Mouse (Mus musculus): Measurements from ENCODE around the gene Txnip.
A peak's percentile ranks its signal among the peaks of the same experiment; 100 is the strongest.
"Not testable (repeated sequence)": the region's sequence is repeated elsewhere in the genome, so short reads cannot be mapped to it uniquely, and the experiment has no call there.

Gene Txnip

DNA sequence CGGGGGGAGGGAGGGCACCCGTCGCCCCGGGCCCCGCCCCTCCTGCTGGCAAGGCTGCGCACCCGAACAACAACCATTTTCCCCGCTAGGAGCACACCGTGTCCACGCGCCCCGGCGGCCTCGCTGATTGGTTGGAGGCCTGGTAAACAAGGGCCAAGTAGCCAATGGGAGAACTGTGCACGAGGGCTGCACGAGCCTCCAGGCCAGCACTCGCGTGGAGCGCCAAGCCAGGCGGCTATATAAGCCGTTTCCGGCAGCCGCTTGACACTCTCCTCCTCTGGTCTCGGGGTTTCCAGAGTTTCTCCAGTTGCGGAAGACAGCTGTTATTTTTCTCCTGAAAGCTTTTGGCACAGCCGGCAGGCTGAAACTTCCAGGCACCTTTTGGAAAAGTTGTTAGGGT, at the start of gene Txnip:
Gene Txnip, plus strand, starts transcription at position 264 of the 400 bp plus-strand sequence.
- peak; percentile 100 for DNase-seq

DNA sequence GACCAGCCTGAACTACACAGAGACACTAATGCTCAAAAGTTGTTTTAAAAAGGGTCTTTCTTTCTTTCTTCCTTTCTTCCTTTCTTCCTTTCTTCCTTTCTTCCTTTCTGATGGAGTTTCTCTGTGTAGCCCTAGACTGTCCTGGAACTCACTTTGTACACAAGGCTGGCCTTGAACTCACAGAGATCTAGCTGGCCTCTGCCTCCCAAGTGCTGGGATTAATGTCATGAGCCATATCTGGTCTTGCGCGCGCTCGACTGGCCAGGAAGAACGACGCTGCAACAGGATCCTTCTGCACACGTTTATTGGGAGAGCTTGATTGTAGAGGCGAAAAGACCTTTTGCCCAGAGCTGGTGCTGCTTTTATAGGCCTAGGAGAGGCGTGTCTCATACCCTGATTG, 49.8 kb upstream of the Txnip start:
- not testable (repeated sequence) for DNase-seq

DNA sequence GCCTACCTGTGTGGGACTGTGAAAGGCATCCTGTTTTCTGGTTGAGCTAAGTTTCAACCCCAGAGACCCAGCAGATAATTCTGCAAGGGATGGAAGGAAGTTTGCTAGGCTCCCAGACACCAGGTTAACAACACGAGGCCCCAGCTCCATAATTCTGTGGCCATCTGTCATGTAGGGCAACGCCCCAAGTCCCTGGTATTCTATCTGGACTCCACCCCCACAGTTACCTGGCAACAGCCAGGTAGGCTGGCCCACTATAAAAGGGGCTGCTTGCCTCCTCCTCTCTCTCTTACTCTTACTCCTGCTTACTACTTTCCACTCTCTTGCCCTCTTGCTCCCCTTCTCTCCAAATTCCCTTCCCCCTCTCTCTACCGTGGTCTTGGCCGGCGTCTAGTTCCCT, 37.6 kb upstream of the Txnip start:
- no peak for DNase-seq

DNA sequence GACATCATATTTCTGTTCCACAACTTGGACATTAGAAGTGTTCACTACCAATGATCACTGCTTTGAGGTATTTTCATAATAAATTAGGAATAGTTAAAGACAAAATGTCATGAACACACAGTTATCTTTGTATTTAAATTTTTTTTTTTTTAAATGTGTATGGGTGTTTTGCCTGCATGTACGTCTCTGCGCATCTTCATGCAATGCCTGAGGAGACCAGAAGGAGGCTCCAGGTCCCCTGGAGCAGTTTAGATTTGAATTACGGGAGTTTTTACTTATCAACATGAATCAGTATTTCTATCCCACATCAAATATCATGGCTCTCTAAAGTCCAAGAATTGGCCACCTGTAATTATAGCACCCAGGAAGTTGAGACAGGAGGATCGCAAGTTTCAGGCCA, 35.6 kb upstream of the Txnip start:
- DNase-seq, result no peak

DNA sequence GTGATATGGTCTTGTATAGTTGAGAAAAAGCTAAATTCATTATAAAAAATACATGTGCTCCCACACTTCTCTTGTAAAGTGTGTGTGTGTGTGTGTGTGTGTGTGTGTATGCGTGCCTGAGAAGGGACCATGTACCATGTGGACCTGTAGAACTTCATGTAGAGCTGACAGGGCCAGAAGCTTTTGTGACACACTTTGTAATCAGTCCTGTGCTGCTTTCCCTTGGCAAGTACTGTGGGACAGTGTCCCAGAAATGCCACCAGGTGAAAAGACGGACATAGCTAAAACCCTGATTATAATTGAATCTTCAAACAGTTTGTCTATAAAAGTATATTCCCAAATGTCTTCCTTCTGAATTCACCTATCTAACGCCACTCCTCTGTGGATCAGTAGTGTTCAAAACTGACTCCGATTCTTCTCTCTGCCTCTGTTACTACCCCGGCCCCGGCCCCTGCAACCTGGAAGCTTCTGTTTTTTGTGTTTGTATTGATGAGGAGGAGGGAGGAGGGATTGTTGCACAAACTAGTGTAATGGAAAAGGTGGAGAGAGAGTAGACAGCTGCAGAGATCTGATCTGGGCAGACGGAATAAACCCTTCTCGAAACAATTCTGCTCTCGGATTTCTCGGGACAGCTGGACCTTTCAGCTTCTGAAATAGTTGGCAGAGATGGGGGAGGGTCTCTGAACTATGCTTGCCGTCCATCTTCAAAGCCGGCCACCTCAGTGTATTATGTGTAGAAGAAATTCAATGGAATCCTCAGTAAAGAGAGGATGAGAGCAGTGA, 33.5 kb upstream of the Txnip start:
- DNase-seq, result no peak

DNA sequence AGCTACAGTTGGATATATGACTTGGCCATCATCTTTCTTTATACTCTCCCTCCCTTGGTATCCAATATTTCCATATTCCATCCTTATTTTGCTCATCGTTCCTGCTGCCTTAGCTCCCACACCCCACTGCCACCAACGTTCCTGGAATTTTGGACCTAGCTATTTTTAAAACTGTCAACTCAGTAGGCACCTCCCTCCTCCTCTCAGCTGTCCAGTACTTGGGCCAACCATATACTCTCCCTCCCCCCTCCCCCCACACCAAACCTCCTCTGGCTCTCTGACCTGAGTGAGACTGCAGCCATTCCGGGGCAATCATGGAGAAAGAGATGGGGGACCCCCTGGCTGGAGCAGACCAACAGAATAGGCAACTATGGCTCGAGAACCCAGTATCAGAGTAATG, 32.8 kb upstream of the Txnip start, which contains the start of gene Hfe2:
Gene Hfe2, plus strand, starts transcription at position 259 of the 400 bp plus-strand sequence.
- DNase-seq, result no peak

DNA sequence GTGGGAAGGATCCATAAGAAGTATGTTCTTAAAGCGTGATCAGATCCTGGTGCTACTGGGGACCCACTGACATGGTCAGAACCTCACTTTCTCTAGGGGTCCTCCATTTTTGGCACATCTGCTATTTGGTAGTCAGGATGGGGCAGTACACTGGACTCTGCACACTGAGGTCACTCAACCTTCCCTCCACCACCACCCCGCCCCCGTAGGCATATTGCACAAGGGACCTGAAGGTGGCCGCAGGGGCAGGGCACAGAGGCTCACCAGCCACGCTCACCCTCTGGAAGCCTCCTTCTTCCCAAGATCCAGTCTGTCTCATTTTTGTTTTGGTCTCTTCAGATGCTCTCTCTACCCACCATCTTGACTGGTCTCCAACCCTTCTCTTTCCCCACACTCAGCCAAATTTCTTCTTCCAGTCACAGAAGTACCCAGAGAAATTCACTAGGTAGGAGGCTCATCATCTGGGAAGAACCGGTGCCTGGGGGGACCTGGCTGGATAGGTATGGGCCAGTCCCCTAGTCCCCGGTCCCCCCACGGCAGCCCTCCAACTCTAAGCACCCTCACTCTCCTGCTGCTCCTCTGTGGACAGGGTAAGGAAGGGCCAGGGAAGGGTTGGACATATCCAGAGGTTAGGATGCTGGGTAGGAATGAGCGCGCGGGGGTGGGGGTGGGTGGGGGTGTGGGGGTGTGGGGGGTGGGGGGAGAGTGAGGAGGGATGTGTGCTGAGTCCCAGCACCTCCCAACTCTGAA, 31.6 kb upstream of the Txnip start:
- no peak for DNase-seq

DNA sequence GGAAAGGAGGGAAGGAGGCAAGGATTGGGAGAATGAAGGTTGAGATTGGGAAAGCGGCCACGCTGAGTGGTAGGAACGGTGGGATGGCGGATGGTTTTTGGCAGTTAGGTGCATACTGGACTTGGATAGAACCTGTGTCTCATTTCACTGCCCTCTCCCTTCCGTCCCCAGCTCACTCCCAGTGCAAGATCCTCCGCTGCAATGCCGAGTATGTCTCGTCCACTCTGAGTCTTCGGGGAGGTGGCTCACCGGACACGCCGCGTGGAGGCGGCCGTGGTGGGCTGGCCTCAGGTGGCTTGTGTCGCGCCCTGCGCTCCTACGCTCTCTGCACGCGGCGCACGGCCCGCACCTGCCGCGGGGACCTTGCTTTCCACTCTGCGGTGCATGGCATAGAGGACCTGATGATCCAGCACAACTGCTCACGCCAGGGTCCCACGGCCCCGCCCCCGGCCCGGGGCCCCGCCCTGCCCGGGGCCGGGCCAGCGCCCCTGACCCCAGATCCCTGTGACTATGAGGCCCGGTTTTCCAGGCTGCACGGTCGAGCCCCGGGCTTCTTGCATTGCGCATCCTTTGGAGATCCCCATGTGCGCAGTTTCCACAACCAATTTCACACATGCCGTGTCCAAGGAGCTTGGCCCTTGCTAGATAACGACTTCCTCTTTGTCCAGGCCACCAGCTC, 30.8 kb upstream of the Txnip start:
- no peak for DNase-seq

DNA sequence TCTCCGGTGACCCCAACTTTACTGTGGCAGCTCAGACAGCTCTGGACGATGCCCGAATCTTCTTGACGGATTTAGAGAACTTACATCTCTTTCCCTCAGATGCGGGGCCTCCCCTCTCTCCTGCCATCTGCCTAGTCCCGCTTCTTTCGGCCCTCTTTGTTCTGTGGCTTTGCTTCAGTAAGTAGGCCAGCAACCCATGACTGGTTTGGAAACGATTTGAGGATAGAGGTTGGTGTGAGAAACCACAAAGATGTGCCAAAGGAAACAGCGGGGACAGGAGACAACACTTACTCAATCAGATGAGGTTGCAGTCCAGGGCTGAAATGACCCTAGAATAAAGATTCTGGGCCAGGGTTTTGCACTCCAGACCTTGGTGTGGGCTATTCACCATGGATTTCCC, 29.3 kb upstream of the Txnip start:
- DNase-seq, result no peak

DNA sequence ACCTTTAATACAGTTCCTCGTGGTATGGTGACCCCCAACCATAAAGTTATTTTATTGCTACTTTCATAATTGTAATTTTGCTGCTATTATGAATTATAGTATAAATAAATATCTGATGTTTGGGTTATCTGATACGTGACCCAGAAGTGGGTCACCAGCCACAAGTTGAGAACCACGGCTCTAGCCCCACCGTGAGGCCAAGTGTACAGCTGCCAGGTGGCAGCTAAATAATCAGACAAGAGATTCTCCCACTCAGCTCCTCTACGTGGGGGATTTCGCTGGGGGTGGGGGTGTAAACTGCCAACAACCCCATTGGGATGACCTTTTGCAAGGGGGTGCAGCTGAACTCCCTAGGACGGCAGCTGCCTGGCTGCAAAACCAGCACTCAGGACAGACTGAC, 25.7 kb upstream of the Txnip start:
- no peak for DNase-seq

DNA sequence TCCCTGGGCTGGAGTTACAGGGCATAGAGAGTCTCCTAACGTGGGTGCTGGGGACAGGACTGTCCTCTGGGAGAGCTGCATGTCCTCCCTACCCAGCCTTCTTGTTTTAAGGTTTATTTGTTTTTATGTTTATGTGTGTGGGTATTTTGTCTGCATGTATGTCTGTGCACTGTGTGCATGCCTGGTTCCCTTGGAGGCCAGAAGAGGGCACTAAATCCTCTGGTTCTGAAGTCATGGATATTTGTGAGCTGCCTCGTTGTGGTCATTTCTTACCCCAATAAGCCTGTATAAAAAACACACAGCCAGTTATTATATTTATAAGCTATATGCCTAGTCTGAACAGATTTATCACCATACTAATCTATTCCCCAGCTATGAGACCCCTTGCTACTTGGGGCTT, 23.5 kb upstream of the Txnip start:
- no peak for DNase-seq

DNA sequence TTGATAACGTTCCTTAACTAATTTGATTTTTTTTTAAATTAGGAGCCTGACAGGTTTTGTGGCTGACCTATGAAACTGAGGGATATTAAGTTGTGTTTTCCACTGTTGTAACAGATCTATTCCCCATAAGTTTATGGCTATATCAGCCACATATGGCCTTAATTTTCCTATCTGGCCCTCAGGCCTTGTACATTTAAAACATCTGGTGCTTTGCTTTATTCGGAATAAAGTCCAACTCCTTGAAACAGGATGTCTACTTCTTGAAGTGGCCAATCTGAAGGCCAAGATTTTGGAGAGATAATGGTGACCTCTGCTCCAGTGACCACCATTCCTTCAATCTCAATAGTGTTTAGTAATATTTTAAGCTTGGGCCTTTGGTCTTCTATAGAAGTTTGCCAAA, 18.4 kb upstream of the Txnip start:
- no peak for DNase-seq

DNA sequence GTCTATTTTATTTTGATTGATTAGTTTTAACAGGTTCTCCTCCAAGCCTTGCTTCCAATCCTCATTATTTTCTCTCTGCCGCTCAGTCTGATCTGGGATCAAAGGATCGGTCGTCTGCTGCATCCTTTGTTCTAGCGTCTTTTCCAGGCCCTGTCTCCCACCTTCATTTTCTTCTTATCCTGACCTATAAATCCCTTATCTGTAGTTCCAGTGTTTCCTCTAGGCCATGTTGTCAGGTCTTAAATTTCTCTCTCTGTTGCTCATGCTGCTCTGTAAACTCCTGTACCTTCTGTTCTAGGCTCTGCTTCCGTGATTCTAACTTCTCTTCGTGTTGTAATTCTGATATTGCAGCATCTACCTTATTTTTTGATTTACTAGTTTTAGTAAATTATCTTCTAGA, 17.0 kb upstream of the Txnip start:
- DNase-seq, result no peak

DNA sequence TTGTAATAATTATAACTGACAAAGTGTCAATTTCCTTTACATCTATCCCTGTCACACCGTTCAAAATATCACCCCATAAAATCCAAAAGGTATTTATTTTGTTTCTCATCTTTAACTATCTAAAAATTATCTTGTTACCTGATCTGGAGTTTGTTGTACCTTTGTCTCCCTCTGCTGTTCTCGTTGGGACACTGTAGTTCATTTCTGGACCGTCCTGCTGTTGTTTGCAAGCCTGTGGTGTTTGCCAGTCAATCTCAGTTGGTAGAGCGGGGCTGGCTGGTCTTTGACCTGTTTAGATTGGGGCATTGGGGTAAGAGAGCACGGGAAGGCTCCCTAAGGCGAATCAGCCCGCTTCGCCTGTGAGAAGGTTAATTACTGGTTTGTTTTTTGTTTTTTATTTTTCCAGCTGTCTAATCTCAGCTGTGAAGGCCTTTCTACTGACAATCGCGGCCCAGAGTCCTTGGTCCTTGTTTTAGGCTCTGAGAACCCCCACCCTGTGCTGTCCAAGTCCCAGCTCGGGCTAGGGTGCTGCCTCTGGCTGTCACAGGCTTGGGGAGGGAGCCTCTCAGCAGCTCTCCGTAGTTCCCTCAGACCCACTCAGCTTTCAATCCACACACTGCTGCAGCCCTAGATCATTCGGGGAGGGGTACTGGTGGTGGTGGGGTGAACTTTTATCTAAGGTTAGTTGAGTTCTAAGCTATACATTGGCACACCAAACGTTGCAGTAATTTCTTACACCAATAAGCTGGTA, 16.3 kb upstream of the Txnip start:
- no peak for DNase-seq

DNA sequence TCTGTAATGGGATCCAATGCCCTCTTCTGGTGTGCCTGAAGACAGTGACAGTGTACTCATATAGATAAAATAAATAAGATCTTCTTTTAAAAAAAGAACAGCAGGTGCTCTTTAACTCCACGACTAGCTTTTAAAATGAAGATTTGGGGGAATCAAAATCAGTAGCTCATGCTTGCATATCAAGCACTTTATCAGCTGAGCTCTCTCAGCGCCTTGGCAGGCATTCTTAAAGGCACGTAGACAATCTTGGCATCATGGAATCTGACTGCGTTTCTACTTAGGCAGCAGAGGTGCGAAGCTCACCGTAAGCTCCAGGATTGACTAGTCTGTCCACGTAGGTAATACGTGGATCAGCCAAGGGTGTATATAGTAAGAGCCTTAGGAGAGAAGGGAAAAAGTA, 15.2 kb upstream of the Txnip start:
- no peak for DNase-seq

DNA sequence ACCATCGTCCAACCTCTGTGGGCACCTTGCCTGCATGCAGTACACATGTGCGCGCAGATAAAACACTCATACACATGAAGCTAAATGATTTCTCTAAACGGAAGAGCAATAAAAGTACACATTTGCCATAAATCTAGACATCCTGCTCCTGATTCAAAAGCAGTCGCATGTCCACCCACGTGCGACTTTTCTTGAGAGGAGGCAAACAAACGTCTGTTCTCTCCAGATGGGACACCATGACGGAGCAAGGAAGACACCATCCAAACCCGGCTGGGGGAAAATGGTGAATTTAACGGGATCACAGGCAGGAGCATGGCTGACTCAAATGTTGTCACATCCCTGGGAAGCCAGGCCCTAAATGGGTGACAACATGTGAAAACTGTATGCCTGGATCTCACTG, 14.4 kb upstream of the Txnip start:
- DNase-seq, result no peak

DNA sequence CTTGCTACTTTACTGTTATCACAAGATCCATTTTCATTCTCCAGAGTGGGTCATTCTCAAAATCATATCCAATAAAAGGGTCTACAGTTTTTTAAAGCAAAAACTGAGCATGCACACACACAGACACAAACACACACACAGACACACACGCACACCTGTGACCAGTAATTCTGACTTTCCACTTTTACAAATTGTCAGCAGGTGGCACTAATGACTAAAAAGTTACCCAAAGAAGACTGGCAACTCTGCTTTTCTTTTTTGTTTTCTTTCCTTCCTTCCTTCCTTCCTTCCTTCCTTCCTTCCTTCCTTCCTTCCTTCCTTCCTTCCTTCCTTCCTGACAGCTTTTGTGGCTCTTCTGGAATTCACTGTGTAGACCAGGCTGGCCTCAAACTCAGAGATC, 12.2 kb upstream of the Txnip start:
- no peak for DNase-seq

DNA sequence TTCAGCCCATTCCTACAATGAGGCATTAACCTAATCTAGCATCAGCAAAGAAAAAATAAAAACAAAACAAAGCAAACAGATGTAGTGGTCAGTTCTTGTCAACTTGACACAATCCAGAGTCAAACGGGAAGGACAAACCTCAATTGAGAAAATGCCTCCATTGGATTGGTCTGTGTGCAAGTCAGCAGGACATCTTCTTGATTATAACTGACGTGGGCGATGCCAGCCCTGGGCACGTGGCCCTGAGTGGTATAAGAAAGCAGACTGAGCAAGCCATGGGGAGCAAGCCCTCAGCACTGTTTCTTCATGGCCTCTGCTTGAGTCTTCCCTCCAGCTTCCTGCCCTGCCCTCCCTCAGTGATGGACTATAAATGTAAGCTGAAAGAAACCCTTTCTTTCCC, 10.9 kb upstream of the Txnip start:
- DNase-seq, result no peak

DNA sequence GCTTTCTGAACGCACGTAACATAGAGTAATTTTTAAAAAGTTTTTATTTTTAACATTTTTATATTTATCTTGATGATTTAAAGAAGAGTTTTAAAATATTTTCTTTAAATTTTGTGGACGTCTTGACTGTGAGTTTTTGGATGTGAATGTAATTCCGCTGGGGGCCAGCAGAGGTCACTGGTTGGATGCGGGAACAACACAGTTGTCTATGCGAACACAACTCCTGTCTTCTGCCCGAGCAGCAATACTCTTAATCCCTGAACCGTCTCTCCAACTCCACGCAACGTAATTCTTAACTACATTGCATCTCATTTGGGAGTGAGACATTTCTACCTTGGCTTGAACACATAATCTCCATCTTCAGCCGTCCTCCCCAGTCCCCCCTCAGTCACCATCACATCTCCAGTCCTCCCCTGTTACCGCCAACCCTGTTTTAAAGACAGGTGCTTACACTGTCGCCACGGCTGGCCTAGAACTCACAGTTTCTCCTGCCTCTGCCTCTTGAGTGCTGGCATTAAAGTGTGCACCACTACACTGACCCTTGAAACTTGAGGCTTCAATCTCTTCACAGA, 10.3 kb upstream of the Txnip start:
- DNase-seq, result peak; percentile 86

DNA sequence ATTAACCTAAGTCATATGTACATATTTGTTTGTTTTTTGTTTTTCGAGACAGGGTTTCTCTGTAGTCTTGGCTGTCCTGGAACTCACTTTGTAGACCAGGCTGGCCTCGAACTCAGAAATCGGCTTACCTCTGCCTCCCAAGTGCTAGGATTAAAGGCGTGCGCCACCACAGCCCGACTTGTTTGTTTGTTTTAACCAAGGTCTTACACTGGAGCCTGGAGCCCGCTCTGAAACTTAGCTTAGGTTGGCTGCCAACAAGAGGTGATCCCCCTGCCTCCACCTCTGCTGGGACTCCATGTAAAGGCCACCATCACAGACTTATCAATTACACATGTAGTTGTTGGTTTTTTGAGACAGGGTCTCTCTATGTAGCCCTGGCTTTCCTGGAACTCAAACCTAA, 8.9 kb upstream of the Txnip start:
- DNase-seq, result no peak

DNA sequence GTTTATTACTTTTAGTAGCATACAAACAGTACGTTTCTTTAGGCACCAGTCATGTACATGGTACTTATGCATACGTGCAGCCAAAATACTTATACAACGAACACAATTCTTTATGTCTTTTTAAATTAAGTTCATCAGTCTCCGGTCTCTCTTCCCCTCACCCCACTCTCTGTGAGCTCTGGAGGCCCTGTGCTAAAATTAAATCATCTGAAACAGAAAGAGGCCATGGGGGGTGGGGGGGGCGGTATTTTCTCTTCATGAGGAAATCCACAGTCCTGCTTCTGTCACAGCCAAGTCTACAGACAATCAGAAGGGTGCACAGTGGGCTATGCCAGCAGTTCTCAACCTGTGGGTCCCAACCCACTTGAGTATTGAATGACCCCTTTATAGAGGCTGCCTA, 8.4 kb upstream of the Txnip start:
- no peak for DNase-seq

DNA sequence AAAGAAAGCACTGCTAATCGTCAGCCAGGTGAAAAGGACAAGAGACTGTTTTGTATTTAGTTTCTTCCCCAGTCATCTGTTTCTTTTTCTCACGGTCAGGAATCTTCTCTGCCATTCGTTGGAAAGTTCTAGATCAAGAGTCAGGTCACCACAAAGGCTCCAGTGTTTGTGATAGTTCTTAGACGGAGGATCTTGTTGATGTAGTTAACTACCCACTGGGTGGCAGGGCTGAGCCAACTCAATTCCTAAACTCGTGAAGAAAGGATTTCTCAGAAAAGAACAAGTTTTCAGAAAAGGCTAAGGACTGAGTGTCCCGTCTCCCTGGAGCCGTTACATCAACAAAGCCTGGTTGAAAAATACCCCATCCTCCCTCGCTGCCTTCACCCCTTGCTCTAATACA, 6.6 kb upstream of the Txnip start:
- peak; percentile 81 for DNase-seq

DNA sequence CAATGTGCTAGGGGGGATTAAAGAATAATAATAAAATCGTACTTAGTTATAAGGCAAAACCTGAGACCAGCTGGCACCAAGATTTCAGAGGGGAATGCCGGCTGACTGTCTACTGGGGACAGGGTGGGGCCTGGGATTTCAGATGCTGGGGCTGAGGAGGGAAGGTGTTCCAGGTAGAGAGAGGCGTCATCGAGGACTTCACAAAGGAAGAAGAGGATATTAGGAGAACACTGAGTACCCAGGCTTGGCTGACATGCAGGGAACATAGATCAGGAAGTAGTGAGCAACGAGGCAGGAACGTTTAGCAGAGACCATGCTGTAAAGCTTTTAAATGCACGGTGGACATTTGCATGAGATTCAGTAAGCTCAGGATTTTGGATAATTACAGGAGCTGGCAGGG, 5.9 kb upstream of the Txnip start:
- no peak for DNase-seq

Data from kidney, adult 18-20 months (tissue).